Mouse (Mus musculus) lung, adult 2 months (tissue): ENCODE data around the gene Cpsf4l.

Experiments
- CTCF ChIP-seq: fragments of 200-500 bp; IDR thresholded peaks from 2 replicates; pipeline ENCODE4 v1.5.1; 2011; ENCODE audit warnings: mild to moderate bottlenecking, low read length, control low read depth; ENCODE audit not compliant: insufficient read depth
- POLR2A ChIP-seq: fragments of 200-500 bp; IDR thresholded peaks from 2 replicates; pipeline ENCODE4 v1.6.1; 2011; ENCODE audit warnings: low read depth, mild to moderate bottlenecking, control low read depth, low read length, borderline replicate concordance; ENCODE audit errors: extremely low read depth

DNA sequence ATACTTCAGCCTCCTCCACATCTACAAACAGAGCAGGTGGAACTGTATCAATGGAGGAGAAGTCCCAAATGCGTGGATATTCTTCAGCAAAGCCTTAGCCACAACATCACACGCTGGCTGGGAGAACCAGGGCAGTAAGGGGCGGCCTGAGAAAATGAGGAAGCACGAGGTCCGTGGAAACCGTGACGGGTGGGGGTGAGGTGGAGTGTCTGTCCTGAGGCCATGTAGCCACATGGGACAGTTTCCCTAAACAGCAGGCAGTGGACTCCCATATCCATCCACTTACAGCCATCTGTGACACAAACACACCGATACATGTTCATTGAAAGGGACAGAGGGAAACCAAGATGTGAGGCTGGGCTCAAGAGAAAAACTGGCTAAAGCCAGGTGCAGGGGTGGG, 28.1 kb upstream of the Cpsf4l start:
- TF ChIP-seq CTCF (no peak), POLR2A (no peak)
